Mouse (Mus musculus) heart, embryonic 12.5 days (tissue): ENCODE measurements around the gene Armc2. TPM values are rescaled to one million over a fixed set of nuclear protein-coding genes. Genes with fewer than 3 reads are reported as not detected.

Source experiments
- ATAC-seq: fragments of 200-750 bp; cut with Nextera tagmentation; 2 replicates; pipeline ENCODE4 v1.8.0; 2017; ENCODE audit warnings: moderate TSS enrichment, moderate library complexity; ENCODE audit not compliant: insufficient number of reproducible peaks, low FRiP score
- H3K27ac ChIP-seq: fragments of 300-500 bp; sonication (generic); 2 replicates; pipeline ENCODE4 v1.5.1; 2016; ENCODE audit warnings: mild to moderate bottlenecking, moderate library complexity; ENCODE audit not compliant: poor library complexity, severe bottlenecking
- H3K27me3 ChIP-seq: fragments of 300-500 bp; sonication (generic); replicated peaks from 2 replicates; pipeline ENCODE4 v1.6.1; 2016; ENCODE audit warnings: mild to moderate bottlenecking, moderate library complexity
- H3K36me3 ChIP-seq: fragments of 300-500 bp; sonication (generic); 2 replicates; pipeline ENCODE4 v1.6.1; 2016; ENCODE audit warnings: mild to moderate bottlenecking, moderate library complexity
- H3K4me1 ChIP-seq: fragments of 300-500 bp; sonication (generic); replicated peaks from 2 replicates; pipeline ENCODE4 v1.6.1; 2016; ENCODE audit warnings: mild to moderate bottlenecking
- H3K4me2 ChIP-seq: fragments of 300-500 bp; sonication (generic); 2 replicates; pipeline ENCODE4 v1.6.1; 2016; ENCODE audit warnings: mild to moderate bottlenecking, moderate library complexity
- H3K4me3 ChIP-seq: fragments of 300-500 bp; sonication (generic); 2 replicates; pipeline ENCODE4 v1.5.1; 2016; ENCODE audit warnings: mild to moderate bottlenecking
- H3K9ac ChIP-seq: fragments of 300-500 bp; sonication (generic); 2 replicates; pipeline ENCODE4 v1.6.1; 2016; ENCODE audit warnings: mild to moderate bottlenecking, moderate library complexity
- H3K9me3 ChIP-seq: fragments of 300-500 bp; sonication (generic); replicated peaks from 2 replicates; pipeline ENCODE4 v1.6.1; 2016; ENCODE audit warnings: mild to moderate bottlenecking, moderate library complexity
- WGBS: fragments of 180-500 bp; shearing (Covaris S2); methylation state at CpG from one replicate; pipeline ENCODE4 v1.1.7; 2016; 5-methylcytosine and 5-hydroxymethylcytosine counted together
- polyA plus RNA-seq: library from polyadenylated mRNA; unstranded; fragments of >200 nt; fragmentation: Nextera tagmentation; extraction: Ambion mirVana; gene quantifications from 2 replicates; pipeline ENCODE4 v1.2.1, GENCODE M21; 2016

Gene Armc2
- polyA plus RNA-seq, 1 experiment from 2014 or later, result 1.2 TPM

GRCm38 (mm10) chr10:41883741-41884575 lies 134.3 kb downstream of the Armc2 start:
- Histone ChIP-seq H3K9me3 (no peaks in the 10 kb centered on the region), H3K4me3 (no peak overlapping the region), H3K9ac (no peak overlapping the region), H3K27me3 (no peaks in the 10 kb centered on the region), H3K36me3 (no peaks in the 10 kb centered on the region), H3K4me1 (peaks cover 37% of the 10 kb centered on the region), H3K4me2 (no peak overlapping the region), H3K27ac (no peak overlapping the region; the same call in 1 of the 2 replicates)
- WGBS, result 54% methylated on average over 8 of the region's 8 CpGs
- no peak for ATAC-seq

- H3K4me3 ChIP-seq, result no peak overlapping the region
- no peak for ATAC-seq
- no peaks in the 10 kb centered on the region for H3K36me3 ChIP-seq
- H3K4me2 ChIP-seq, result no peak overlapping the region
- no peaks in the 10 kb centered on the region for H3K9me3 ChIP-seq
- H3K4me1 ChIP-seq, result peaks cover 37% of the 10 kb centered on the region
- no peaks in the 10 kb centered on the region for H3K27me3 ChIP-seq
- 38% methylated on average over 4 of the region's 4 CpGs for WGBS
- no peak overlapping the region for H3K9ac ChIP-seq
- H3K27ac ChIP-seq, result no peak overlapping the region
These were observed 136.8 kb downstream of the Armc2 start for GRCm38 (mm10) chr10:41881438-41881837.

GRCm38 (mm10) chr10:41880777-41881176 lies 137.5 kb downstream of the Armc2 start:
- Histone ChIP-seq H3K4me3 (no peak overlapping the region), H3K4me2 (no peak overlapping the region), H3K9ac (no peak overlapping the region), H3K27ac (no peak overlapping the region), H3K4me1 (peaks cover 37% of the 10 kb centered on the region), H3K27me3 (no peaks in the 10 kb centered on the region), H3K36me3 (no peaks in the 10 kb centered on the region), H3K9me3 (no peaks in the 10 kb centered on the region)
- ATAC-seq, result no peak
- 29% methylated on average over 1 of the region's 1 CpGs for WGBS

- Histone ChIP-seq H3K4me1 (peaks cover 37% of the 10 kb centered on the region), H3K27ac (no peak overlapping the region), H3K9me3 (no peaks in the 10 kb centered on the region), H3K36me3 (no peaks in the 10 kb centered on the region), H3K27me3 (no peaks in the 10 kb centered on the region), H3K9ac (no peak overlapping the region), H3K4me2 (no peak overlapping the region), H3K4me3 (no peak overlapping the region)
- WGBS, result 51% methylated on average over 4 of the region's 4 CpGs
- ATAC-seq, result no peak
These were observed 138.0 kb downstream of the Armc2 start for GRCm38 (mm10) chr10:41880206-41880605.

GRCm38 (mm10) chr10:41879675-41880074 lies 138.6 kb downstream of the Armc2 start:
- ATAC-seq, result no peak
- H3K36me3 ChIP-seq, result no peaks in the 10 kb centered on the region
- no peaks in the 10 kb centered on the region for H3K9me3 ChIP-seq
- no peak overlapping the region for H3K4me2 ChIP-seq
- no peak overlapping the region for H3K27ac ChIP-seq
- peaks cover 37% of the 10 kb centered on the region for H3K4me1 ChIP-seq
- H3K27me3 ChIP-seq, result no peaks in the 10 kb centered on the region
- 80% methylated on average over 1 of the region's 1 CpGs for WGBS
- H3K9ac ChIP-seq, result no peak overlapping the region
- H3K4me3 ChIP-seq, result no peak overlapping the region

GRCm38 (mm10) chr10:41878344-41878743 lies 139.9 kb downstream of the Armc2 start:
- H3K27ac ChIP-seq, result no peak overlapping the region
- H3K27me3 ChIP-seq, result no peaks in the 10 kb centered on the region
- peaks cover 27% of the 10 kb centered on the region for H3K4me1 ChIP-seq
- no peaks in the 10 kb centered on the region for H3K9me3 ChIP-seq
- H3K4me2 ChIP-seq, result no peak overlapping the region
- H3K36me3 ChIP-seq, result no peaks in the 10 kb centered on the region
- H3K9ac ChIP-seq, result no peak overlapping the region
- WGBS, result 61% methylated on average over 11 of the region's 11 CpGs
- no peak overlapping the region for H3K4me3 ChIP-seq
- ATAC-seq, result no peak

- no peaks in the 10 kb centered on the region for H3K36me3 ChIP-seq
- H3K4me1 ChIP-seq, result peaks cover 20% of the 10 kb centered on the region
- H3K27ac ChIP-seq, result no peak overlapping the region
- no peak for ATAC-seq
- H3K9me3 ChIP-seq, result no peaks in the 10 kb centered on the region
- no peak overlapping the region for H3K4me2 ChIP-seq
- H3K4me3 ChIP-seq, result no peak overlapping the region
- H3K27me3 ChIP-seq, result no peaks in the 10 kb centered on the region
- H3K9ac ChIP-seq, result no peak overlapping the region
These were observed 142.6 kb downstream of the Armc2 start for GRCm38 (mm10) chr10:41875624-41876023.

GRCm38 (mm10) chr10:41871564-41871963 lies 146.7 kb downstream of the Armc2 start:
- Histone ChIP-seq H3K4me3 (no peak overlapping the region), H3K4me2 (no peak overlapping the region), H3K27me3 (no peaks in the 10 kb centered on the region), H3K9me3 (no peaks in the 10 kb centered on the region), H3K36me3 (no peaks in the 10 kb centered on the region), H3K9ac (no peak overlapping the region), H3K27ac (no peak overlapping the region), H3K4me1 (peaks cover 11% of the 10 kb centered on the region)
- ATAC-seq, result no peak
- WGBS, result 36% methylated on average over 2 of the region's 2 CpGs

- Histone ChIP-seq H3K4me3 (no peak overlapping the region), H3K4me1 (peaks cover 14% of the 10 kb centered on the region), H3K4me2 (no peak overlapping the region), H3K36me3 (no peaks in the 10 kb centered on the region), H3K27ac (no peak overlapping the region), H3K9ac (no peak overlapping the region), H3K9me3 (no peaks in the 10 kb centered on the region), H3K27me3 (no peaks in the 10 kb centered on the region)
- 53% methylated on average over 2 of the region's 2 CpGs for WGBS
- ATAC-seq, result no peak
These were observed 148.1 kb downstream of the Armc2 start for GRCm38 (mm10) chr10:41870101-41870500.

- H3K27ac ChIP-seq, result no peak overlapping the region
- WGBS, result 84% methylated on average over 5 of the region's 5 CpGs
- H3K4me1 ChIP-seq, result peaks cover 14% of the 10 kb centered on the region
- no peaks in the 10 kb centered on the region for H3K9me3 ChIP-seq
- H3K27me3 ChIP-seq, result no peaks in the 10 kb centered on the region
- H3K4me2 ChIP-seq, result no peak overlapping the region
- no peak overlapping the region for H3K4me3 ChIP-seq
- no peak for ATAC-seq
- H3K9ac ChIP-seq, result no peak overlapping the region
- H3K36me3 ChIP-seq, result no peaks in the 10 kb centered on the region
These were observed 150.3 kb downstream of the Armc2 start for GRCm38 (mm10) chr10:41867956-41868355.

- Histone ChIP-seq H3K4me3 (no peak overlapping the region), H3K4me1 (peaks cover 12% of the 10 kb centered on the region), H3K9me3 (no peaks in the 10 kb centered on the region), H3K9ac (no peak overlapping the region), H3K27ac (peak overlapping the region; percentile 66), H3K4me2 (no peak overlapping the region), H3K27me3 (no peaks in the 10 kb centered on the region), H3K36me3 (no peaks in the 10 kb centered on the region)
- ATAC-seq, result no peak
These were observed 151.4 kb downstream of the Armc2 start for GRCm38 (mm10) chr10:41866838-41867154.
